ENCODE assay signal across 11 mouse cellular contexts in the genomic region with DNA sequence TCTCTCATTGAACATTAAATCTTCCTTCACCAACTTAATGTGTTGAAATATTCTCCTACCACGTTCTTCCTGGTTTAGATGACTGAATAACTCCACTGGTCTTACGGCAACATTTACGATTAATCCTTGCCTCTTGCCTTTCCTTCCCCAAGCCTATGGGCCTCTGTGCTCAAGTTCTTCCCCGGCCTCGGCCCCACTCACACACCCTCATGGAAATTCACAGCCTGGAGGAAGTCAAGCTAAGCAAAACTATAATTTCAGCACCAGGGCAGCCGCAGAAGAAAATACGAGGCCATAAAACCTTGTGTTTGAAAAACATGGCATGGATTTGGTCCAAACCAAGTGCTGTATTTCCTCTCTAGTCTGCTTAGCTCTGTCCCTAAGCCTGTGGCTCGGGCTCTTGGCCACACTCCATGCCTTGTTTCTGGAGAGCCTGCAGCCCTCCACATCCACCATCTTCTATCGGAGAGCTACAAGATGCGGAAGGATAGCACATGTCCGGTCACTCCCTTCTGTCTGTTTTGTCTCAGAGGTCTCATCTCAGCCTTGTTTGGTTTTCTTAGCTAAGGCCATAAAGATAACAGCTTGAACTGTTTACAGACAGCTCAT.
DNase-seq lines count a peak whose midpoint lies in the region.
"Had no signal": no experiment of that assay in that cellular context is flagged by ENCODE, and none has a peak within 500 bp of the region (broad histone marks: within the 10 kb centered on the region; RNA-seq: fewer than 3 reads in every experiment).

No protein-coding gene starts in this region.

- peak; percentile 8 for DNase-seq in embryo, embryonic 11.5 days (ENCODE audit: low read depth, low spot score)
- no peak for DNase-seq in embryo, embryonic 9.5 days (ENCODE audit: extremely low spot score)
- peak; percentile 49 for DNase-seq in urinary bladder, postnatal 14 days (ENCODE audit: low spot score)
- no peak for DNase-seq in urinary bladder, adult 2 months (ENCODE audit: low spot score)
- DNase-seq in lung, postnatal 10 days = peak; percentile 75
- no peak for DNase-seq in adipocyte (ENCODE audit: low spot score)
- DNase-seq in layer of hippocampus, adult 9-11 months = no peak
- DNase-seq in thymus, postnatal 36 days = no peak
- DNase-seq: cerebellum, postnatal 36 days; gastrocnemius, postnatal 25 days; retina, postnatal 1 day had no signal

Comparison
In these comparisons a context has a peak if more than half of its experiments do, and no peak if none do; other contexts are left out.
1. DNase-seq: peak in embryo, embryonic 11.5 days (single experiment), urinary bladder, postnatal 14 days (single experiment) and lung, postnatal 10 days (single experiment); none in embryo, embryonic 9.5 days (single experiment), urinary bladder, adult 2 months (single experiment), adipocyte (single experiment), layer of hippocampus, adult 9-11 months (single experiment) and thymus, postnatal 36 days (0 of 2).